Mouse (Mus musculus) kidney, embryonic 16.5 days (tissue): ENCODE results near the gene Myof. TPM values are rescaled to one million over a fixed set of nuclear protein-coding genes. Genes with fewer than 3 reads are reported as not detected.
A peak's percentile ranks its signal among the peaks of the same experiment; 100 is the strongest.

ENCODE experiments used
- ATAC-seq: fragments of 200-750 bp; cut with Nextera tagmentation; 2 replicates; pipeline ENCODE4 v1.8.0; 2017; ENCODE audit warnings: moderate TSS enrichment; ENCODE audit not compliant: low FRiP score, low TSS enrichment
- H3K27ac ChIP-seq: fragments of 300-500 bp; sonication (generic); 2 replicates; pipeline ENCODE4 v1.5.1; 2014; ENCODE audit warnings: low read length
- H3K27me3 ChIP-seq: fragments of 300-500 bp; sonication (generic); 2 replicates; pipeline ENCODE4 v1.6.1; 2014; ENCODE audit warnings: low read length, control low read depth, mixed read lengths; ENCODE audit not compliant: insufficient read depth
- H3K36me3 ChIP-seq: fragments of 300-500 bp; sonication (generic); 2 replicates; pipeline ENCODE4 v1.6.1; 2014; ENCODE audit warnings: low read length, control low read depth, mixed read lengths; ENCODE audit not compliant: insufficient read depth
- H3K4me1 ChIP-seq: fragments of 300-500 bp; sonication (generic); 2 replicates; pipeline ENCODE4 v1.6.1; 2014; ENCODE audit warnings: low read length, control low read depth, mixed read lengths; ENCODE audit not compliant: insufficient read depth
- H3K4me2 ChIP-seq: fragments of 300-500 bp; sonication (generic); replicated peaks from 2 replicates; pipeline ENCODE4 v1.6.1; 2014; ENCODE audit warnings: low read depth, low read length
- H3K4me3 ChIP-seq: fragments of 300-500 bp; sonication (generic); 2 replicates; pipeline ENCODE4 v1.5.1; 2014; ENCODE audit warnings: mild to moderate bottlenecking, low read length
- H3K9ac ChIP-seq: fragments of 300-500 bp; sonication (generic); replicated peaks from 2 replicates; pipeline ENCODE4 v1.6.1; 2014; ENCODE audit warnings: low read length
- H3K9me3 ChIP-seq: fragments of 300-500 bp; sonication (generic); 2 replicates; pipeline ENCODE4 v1.6.1; 2016; ENCODE audit warnings: low read length, control low read depth
- WGBS: fragments of 180-500 bp; shearing (Covaris S2); extraction: QIAGEN DNeasy Blood & Tissue Kit; methylation state at CpG from one replicate; pipeline ENCODE4 v1.1.7; 2014; 5-methylcytosine and 5-hydroxymethylcytosine counted together
- polyA plus RNA-seq: library from polyadenylated mRNA; unstranded; fragments of >200 nt; fragmentation: Nextera tagmentation; extraction: Ambion mirVana; gene quantifications from 2 replicates; pipeline ENCODE4 v1.2.1, GENCODE M21; 2015

Myof gene
- polyA plus RNA-seq, 1 experiment from 2014 or later: 20.9 TPM

GRCm38 (mm10) chr19:38022710-38023109 lies 20.7 kb downstream of the Myof start:
- Histone ChIP-seq H3K4me3 (no peak overlapping the region), H3K27ac (no peak overlapping the region; the same call in 1 of the 2 replicates), H3K4me2 (no peak overlapping the region), H3K9me3 (no peaks in the 10 kb centered on the region), H3K36me3 (no peaks in the 10 kb centered on the region), H3K9ac (no peak overlapping the region), H3K27me3 (no peaks in the 10 kb centered on the region), H3K4me1 (peaks cover 36% of the 10 kb centered on the region)
- WGBS: 53% methylated on average over 4 of the region's 4 CpGs
- ATAC-seq: no peak

DNA sequence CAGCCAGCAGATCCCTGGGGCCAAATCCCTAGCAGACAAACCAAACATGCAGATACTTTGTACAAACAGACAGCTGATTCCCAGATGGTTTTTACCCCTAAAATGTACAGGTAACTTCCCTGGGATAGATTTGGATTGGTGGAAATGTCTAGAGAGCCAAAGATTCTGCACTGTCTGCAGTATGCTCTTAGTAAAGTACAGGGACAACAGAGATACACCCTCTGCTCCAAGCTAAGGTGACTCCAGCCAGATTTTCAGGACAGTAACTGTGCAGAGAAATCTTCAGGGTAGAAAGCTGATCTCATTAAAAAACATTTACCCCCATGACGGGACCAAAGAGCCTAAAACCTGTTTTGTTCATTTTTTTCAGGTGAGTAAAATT lies 27.5 kb downstream of the Myof start:
- Histone ChIP-seq H3K36me3 (no peaks in the 10 kb centered on the region), H3K27ac (peak overlapping the region; percentile 19; the same call in 1 of the 2 replicates), H3K4me3 (no peak overlapping the region), H3K27me3 (no peaks in the 10 kb centered on the region), H3K4me2 (no peak overlapping the region), H3K9ac (no peak overlapping the region), H3K9me3 (no peaks in the 10 kb centered on the region), H3K4me1 (peaks cover 6% of the 10 kb centered on the region; the same call in 1 of the 2 replicates)
- 61% methylated on average over 1 of the region's 1 CpGs for WGBS
- ATAC-seq: no peak

- Histone ChIP-seq H3K9ac (no peak overlapping the region), H3K9me3 (no peaks in the 10 kb centered on the region), H3K27ac (peak overlapping the region; percentile 23; the same call in 1 of the 2 replicates), H3K27me3 (no peaks in the 10 kb centered on the region), H3K36me3 (no peaks in the 10 kb centered on the region), H3K4me3 (no peak overlapping the region), H3K4me2 (no peak overlapping the region), H3K4me1 (peaks cover 6% of the 10 kb centered on the region; the same call in 1 of the 2 replicates)
- 4% methylated on average over 1 of the region's 1 CpGs for WGBS
- peak; percentile 95 for ATAC-seq
Observed at GRCm38 (mm10) chr19:38015180-38015872, 28.1 kb downstream of the Myof start.

GRCm38 (mm10) chr19:38014443-38014842 lies 28.9 kb downstream of the Myof start:
- Histone ChIP-seq H3K27ac (no peak overlapping the region), H3K9ac (no peak overlapping the region), H3K4me3 (no peak overlapping the region), H3K4me1 (peaks cover 6% of the 10 kb centered on the region; the same call in 1 of the 2 replicates), H3K4me2 (no peak overlapping the region), H3K36me3 (no peaks in the 10 kb centered on the region), H3K9me3 (no peaks in the 10 kb centered on the region), H3K27me3 (no peaks in the 10 kb centered on the region)
- no peak for ATAC-seq
- WGBS: 81% methylated on average over 5 of the region's 5 CpGs

DNA sequence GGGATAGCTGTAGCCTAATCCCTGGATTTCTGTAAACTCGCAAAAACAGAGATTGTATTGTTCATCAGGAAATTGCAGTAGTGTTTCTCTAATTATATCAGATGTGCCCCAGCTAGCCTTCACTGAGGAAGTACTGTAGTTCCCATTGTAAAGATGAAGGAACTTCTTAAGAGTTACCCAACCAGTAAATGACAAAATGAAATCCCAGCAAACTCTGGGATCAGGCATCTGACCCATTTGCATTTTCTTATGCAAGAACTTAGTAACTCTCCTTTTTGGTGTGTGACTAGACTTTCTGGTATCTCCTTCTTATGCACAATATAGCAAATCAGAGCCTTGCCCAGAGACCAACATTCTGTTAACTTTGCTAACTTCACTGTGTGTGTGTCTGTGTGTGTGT lies 32.0 kb downstream of the Myof start:
- no peak overlapping the region for H3K9ac ChIP-seq
- ATAC-seq: no peak
- no peaks in the 10 kb centered on the region for H3K27me3 ChIP-seq
- no peak overlapping the region for H3K27ac ChIP-seq
- peaks cover 6% of the 10 kb centered on the region; the same call in 1 of the 2 replicates for H3K4me1 ChIP-seq
- no peak overlapping the region for H3K4me2 ChIP-seq
- H3K9me3 ChIP-seq: no peaks in the 10 kb centered on the region
- no peaks in the 10 kb centered on the region for H3K36me3 ChIP-seq
- no peak overlapping the region for H3K4me3 ChIP-seq
- WGBS: 59% methylated on average over 1 of the region's 1 CpGs

DNA sequence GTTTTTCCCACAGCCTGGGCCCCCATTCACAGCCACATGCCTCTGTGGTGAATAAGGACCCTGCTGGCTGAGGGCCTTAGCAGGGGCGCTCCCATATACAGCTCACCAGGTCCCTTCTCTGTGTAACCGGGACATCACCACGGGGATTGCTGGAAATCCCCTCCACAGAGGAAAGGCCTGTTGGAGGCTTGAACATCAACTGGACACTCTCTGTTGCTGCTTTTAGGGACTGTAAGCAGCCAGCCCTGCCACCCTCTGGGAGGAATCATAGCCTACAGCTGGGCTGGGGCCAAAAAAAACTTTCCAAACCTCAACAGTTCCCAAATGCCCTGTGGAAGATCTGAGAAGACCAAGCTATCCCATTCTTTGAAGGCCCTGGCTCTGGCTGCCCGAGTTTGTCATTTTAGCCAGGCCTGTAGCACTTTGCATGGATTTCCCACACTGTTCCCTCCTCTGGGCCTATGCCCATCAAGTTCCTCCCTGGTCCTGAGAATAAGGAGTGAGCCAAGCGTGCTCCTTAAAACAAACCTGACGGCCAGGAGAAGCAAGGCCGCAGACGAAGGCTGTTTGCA lies 38.5 kb downstream of the Myof start:
- Histone ChIP-seq H3K9ac (no peak overlapping the region), H3K36me3 (no peaks in the 10 kb centered on the region), H3K9me3 (no peaks in the 10 kb centered on the region), H3K4me1 (peaks cover 16% of the 10 kb centered on the region; the same call in 1 of the 2 replicates), H3K27ac (peak overlapping the region; percentile 39; the same call in 1 of the 2 replicates), H3K4me2 (no peak overlapping the region), H3K27me3 (no peaks in the 10 kb centered on the region), H3K4me3 (no peak overlapping the region)
- ATAC-seq: peak; percentile 31; the same call in 1 of the 2 replicates
- 79% methylated on average over 8 of the region's 8 CpGs for WGBS

- 58% methylated on average over 24 of the region's 24 CpGs for WGBS
- H3K4me3 ChIP-seq: no peak overlapping the region
- H3K9ac ChIP-seq: no peak overlapping the region
- H3K36me3 ChIP-seq: no peaks in the 10 kb centered on the region
- H3K4me1 ChIP-seq: peaks cover 16% of the 10 kb centered on the region; the same call in 1 of the 2 replicates
- no peak for ATAC-seq
- H3K27ac ChIP-seq: peak overlapping the region; percentile 62
- H3K9me3 ChIP-seq: no peaks in the 10 kb centered on the region
- no peaks in the 10 kb centered on the region for H3K27me3 ChIP-seq
- H3K4me2 ChIP-seq: no peak overlapping the region
Observed at GRCm38 (mm10) chr19:38003671-38004521, 39.5 kb downstream of the Myof start.

DNA sequence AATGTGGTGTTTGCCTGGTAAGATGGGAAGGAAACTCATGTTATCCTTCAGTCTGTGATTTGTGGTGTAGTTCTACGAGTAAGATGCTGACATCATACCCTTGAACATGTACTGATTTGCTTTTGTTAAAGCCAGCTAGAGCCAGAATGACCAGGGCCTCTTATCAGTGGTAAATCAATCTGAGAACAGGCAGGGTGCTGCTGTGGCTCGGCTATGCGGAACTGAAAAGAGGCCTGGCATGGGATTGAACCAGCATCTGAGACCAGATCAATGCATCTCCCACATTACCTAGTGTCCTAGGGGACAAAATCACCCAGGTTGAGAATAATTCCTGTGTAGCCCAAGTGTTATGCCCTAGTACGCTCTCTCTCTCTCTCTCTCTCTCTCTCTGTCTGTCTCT lies 40.6 kb downstream of the Myof start:
- Histone ChIP-seq H3K27ac (no peak overlapping the region), H3K9me3 (no peaks in the 10 kb centered on the region), H3K9ac (no peak overlapping the region), H3K4me2 (no peak overlapping the region), H3K36me3 (no peaks in the 10 kb centered on the region), H3K4me1 (peaks cover 16% of the 10 kb centered on the region; the same call in 1 of the 2 replicates), H3K27me3 (no peaks in the 10 kb centered on the region), H3K4me3 (no peak overlapping the region)
- no peak for ATAC-seq
- WGBS: 59% methylated on average over 4 of the region's 4 CpGs

DNA sequence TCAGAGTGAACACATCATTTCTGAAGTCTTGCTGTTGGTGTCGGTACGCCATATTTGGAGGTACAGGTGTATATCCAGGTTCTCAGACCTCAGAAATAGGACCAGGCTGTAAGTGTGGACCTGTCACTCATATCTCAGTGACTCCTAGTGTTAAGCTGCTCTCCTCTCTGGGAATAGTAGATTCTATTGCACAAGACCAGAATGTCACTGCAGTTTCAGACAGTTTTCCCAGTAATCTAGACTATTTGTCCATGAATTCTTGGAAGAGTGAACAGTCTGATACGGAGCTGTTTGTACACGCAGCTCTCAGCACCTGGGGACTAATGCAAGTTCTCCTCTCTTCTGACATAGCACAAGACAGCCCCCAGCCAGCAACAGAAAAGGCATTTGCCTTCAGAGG lies 42.4 kb downstream of the Myof start:
- WGBS: 94% methylated on average over 4 of the region's 4 CpGs
- Histone ChIP-seq H3K4me1 (peaks cover 16% of the 10 kb centered on the region; the same call in 1 of the 2 replicates), H3K9ac (no peak overlapping the region), H3K36me3 (no peaks in the 10 kb centered on the region), H3K4me2 (no peak overlapping the region), H3K4me3 (no peak overlapping the region), H3K9me3 (no peaks in the 10 kb centered on the region), H3K27me3 (no peaks in the 10 kb centered on the region), H3K27ac (no peak overlapping the region)
- ATAC-seq: no peak
